Mouse (Mus musculus) T-helper 1 cell (primary cell): Measurements from ENCODE around the gene Gins2.

Experiments
- in situ Hi-C: fragments of 300-600 bp; cut with MboI, MseI; formaldehyde crosslinking; loops from one replicate; pipeline ENCODE4 v1.15.1; 2025; ENCODE audit warnings: high pct_unique_total_duplicates

Gins2 gene

DNA sequence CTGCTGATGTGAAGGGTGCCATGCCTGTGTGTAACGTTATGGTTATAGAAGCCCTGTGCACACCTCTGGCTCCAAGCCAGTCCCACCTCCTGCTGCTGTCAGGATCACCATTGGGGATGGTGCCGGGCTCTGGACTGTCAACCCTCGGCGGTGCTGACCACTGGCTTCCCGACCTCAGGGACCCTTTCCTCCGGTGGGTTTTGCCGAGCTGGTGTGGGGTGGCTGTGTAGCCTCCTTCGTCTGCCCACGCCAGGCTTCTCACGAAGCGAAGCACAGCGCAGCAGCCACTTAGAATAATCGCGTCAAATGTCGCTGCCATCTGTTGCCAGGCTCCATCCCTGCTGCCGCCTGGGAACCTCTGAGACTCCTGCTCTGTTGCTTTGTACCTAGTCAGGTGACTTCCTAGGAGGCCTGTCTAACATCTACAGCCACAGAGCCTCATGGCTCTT is 40.8 kb downstream of the Gins2 start:
- in situ Hi-C loops, result no loop called here

GRCm38 (mm10) chr8:120547562-120547961 is 41.5 kb downstream of the Gins2 start:
- in situ Hi-C loops, result no loop called here

DNA sequence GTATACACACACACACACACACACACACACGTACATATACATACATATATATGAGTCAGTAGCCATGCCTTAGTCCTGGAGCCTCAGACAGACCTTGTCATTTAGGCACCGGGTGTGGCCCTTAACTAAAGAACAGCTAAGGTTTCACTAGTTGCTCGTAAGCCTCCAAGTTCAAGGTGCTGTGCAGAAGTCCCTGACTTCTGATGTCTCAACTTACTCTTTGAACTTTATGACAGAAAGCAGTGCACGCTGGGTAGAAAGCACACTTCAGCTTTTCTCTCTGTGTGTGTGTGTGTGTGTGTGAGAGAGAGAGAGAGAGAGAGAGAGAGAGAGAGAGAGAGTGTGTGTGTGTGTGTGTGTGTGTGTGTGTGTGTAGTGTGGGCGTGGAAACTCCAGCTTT is 44.9 kb downstream of the Gins2 start:
- in situ Hi-C loops, result no loop called here

DNA sequence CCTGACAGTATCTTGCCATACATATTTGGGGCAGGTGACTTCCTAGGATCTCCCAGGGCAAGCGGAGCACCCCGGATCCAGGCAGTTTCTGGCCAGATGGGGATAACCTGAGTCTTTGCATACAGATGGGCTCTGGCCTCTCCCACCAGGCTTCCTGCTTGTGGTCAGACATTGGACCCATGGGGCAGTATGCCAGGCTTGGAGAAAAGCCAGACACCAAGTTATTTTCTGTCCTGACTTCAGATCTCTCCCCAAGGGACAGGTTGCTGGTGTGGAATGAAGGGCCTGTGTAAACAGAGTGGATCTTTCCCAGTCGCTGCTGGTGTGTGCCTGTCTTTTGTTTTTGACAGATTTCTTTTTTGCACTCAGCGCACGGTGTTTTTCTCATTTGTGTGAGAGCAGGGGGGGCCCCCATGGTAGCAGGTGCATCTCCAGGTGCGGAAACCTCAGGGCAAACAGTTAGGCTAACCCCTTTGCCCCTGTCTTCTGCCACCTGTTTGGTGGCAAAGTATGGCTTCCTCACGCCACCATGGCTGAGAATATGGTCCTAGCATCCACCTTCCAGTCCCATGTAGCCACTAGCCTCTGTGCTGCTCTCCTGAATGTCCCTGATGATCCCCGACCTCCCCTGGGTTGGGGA is 45.6 kb downstream of the Gins2 start:
- in situ Hi-C loops, result no loop called here

DNA sequence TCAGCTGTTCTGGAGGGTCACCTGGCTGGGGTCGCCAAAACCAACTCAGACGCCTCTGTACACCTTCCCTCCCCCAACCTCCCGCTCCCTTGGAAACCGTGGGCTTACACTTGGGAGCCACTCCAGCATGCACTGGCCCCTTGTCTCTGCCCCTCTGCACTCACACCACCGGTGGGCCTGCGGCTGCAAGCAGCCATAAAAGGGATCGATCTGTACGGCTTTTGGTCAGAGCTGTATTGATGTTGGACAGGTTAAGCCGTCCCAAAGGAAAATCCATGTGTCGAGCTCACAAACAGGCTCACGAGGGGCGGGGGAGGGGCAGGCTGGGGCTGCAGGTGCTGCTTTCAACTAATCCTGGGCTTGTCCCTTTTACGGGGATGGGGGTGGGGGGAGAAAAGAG is 46.1 kb downstream of the Gins2 start:
- in situ Hi-C loops, result no loop called here

DNA sequence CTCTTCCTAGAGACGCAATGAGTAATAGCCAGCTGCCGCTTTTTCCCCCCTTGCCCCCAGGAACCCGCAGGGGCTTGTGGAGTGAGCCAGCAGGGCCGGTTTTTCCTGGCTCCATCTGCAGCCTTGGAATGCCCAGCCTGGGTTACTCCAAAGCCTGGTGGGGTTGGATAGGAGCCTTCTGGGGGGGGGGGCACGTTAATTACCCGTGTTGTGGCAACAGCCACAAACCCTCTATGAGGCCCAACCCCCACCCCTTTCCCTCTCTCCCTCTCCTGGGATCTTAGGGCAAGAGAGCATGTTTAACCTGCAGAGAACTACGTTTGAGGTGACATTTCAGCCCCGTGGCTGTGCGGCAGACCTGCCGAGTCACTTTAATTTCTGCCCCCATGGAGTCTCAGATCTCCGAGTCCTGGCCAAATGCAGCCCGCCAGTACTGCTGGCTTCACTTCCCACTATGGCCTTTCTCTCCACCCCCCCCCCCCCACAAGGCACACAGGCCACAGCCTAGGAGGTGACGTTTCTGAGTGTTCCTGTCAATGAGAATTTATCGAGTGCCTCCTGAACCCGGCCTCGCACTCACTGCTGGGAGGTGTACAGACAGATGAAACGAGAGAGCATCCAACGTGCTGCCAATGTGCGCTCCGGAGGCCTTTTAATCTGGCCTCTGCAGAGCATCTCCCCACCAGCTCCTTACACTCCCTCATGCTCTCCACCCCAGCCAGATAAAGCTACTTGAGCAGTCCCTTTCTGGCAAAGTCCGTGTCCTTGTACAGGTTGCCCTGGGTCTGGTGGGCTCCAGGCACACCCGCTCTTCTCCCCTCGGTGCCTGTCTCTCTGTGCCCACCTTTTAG is 49.1 kb downstream of the Gins2 start:
- in situ Hi-C loops, result no loop called here

- in situ Hi-C loops, result no loop called here
These were observed 49.7 kb downstream of the Gins2 start for GRCm38 (mm10) chr8:120539381-120539774.

DNA sequence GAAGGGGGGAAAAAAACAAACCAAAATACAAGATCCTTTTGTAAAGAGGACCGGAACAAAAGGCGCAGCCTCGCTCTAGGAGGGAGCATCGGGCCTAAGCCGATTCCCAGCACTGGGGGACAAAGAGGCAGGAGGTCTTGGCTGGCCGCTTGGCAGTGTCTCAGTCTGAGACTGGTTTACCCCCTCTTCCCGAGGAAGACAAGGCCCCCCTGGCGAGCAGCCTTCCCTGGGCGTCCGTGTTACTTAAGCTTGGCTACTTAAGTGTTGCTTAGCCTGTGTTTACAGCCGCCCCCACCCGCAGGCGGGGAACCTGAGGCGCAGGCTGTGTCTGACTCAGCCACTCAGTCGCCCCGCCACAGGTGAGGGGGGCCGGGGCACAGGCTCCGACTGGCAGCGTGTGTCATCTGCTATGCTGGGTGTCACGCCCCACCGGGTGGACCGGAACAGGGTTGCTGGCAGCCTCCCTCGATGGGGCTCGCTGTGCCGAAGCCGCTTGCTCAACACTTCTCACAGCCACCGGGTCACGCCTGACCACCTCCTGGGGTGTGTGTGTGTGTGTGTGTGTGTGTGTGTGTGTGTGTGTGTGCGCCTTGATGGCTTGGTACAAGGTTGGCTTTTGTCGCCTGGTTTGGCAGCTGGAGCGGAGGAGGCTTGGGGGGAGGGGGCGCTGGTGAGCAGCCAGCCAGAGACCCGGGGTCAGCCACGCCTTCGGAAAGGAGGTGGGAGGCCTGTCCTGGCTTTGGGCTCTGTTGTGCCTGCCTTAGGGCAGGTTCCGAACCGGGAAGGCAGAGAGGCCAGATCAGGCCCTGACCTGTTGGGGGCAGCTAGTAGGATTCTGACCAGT is 50.5 kb downstream of the Gins2 start:
- in situ Hi-C loops, result no loop called here

- in situ Hi-C loops, result no loop called here
These were observed 51.2 kb downstream of the Gins2 start for GRCm38 (mm10) chr8:120537818-120538396.

GRCm38 (mm10) chr8:120537207-120537817 is 51.8 kb downstream of the Gins2 start:
- in situ Hi-C loops, result no loop called here

- in situ Hi-C loops, result no loop called here
These were observed 52.5 kb downstream of the Gins2 start for GRCm38 (mm10) chr8:120536306-120537206.

DNA sequence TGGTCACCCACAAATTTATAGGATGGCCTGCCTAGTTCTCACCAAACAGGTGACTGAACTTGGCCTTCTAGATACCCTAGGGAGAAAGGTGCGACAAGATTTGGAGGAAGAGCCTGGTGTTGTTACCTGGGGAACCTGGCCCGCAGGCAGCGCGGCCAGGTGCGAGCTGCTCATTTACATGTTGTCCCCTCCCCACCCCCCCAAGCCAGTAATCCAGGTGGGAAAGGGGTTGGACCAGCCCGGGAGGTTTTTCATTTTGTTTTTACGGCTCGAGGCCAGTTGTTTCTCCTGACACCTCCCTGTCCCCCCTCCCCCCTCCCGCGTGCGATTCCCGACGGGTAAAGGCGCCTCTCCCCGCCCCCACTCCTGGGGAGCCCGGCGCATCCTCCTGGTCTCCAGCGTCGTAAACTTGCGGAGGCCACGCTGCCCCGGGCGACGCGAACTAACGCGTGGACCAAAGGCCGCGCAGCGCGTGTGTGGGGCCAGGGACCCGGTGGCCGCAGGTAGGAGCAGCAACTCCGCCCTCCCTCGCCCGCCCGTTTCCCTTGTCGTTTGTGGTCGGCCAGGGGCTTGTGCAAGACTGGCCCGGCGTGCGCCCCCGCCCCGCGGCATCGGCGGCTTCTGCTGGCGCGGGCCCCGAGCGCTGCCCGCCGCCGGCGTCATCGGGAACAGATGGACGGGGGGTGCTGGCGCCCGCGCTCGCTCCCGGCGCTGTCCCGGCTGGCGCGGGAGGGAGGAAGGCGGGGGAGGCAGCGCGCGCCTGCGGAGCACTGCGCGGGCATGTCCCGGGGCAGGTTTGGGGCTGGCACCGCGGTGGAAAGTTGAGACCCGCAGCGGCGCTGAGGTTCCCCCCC is 53.4 kb downstream of the Gins2 start:
- in situ Hi-C loops, result no loop called here

GRCm38 (mm10) chr8:120534504-120535368 is 54.4 kb downstream of the Gins2 start:
- in situ Hi-C loops, result no loop called here

DNA sequence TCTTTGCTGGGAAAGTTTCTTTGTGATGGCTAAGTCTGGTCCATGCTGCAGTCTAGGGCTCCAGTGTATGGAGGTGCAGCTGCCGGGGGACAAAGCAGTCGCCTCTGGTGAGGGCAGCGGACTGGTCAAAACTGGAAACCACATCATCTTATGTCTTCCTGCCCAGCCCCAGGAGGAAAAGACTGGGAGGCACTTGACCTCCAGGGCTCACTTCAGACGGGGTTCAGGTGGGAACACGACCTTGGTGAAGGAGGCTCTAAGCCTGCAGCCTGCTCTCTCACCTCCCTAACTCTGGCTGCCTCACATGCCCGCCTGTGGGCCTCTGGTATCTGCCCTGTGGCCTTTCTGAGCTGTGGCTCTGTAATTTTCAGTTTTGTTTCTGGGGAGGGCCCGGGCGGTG is 55.0 kb downstream of the Gins2 start:
- in situ Hi-C loops, result no loop called here

DNA sequence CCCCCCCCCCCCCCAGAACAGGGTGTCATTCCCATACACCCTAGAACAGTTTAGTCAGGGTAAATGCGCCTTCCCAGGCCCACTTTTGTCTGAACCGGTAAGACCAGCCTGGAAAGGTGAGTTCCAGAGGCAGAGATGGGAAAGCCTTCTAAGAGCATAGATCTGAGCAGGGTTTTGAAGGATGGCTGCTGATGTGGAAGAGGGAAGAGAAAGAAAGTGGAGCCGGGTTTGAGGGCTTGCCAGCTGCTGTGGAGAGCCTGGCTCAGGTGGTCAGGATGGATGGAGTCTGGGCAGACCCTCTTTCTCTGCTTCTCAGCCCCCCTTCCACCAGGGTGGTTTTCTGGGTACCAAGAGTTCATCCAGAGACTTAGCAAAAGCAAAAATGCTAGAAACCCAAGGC is 55.7 kb downstream of the Gins2 start:
- in situ Hi-C loops, result no loop called here

DNA sequence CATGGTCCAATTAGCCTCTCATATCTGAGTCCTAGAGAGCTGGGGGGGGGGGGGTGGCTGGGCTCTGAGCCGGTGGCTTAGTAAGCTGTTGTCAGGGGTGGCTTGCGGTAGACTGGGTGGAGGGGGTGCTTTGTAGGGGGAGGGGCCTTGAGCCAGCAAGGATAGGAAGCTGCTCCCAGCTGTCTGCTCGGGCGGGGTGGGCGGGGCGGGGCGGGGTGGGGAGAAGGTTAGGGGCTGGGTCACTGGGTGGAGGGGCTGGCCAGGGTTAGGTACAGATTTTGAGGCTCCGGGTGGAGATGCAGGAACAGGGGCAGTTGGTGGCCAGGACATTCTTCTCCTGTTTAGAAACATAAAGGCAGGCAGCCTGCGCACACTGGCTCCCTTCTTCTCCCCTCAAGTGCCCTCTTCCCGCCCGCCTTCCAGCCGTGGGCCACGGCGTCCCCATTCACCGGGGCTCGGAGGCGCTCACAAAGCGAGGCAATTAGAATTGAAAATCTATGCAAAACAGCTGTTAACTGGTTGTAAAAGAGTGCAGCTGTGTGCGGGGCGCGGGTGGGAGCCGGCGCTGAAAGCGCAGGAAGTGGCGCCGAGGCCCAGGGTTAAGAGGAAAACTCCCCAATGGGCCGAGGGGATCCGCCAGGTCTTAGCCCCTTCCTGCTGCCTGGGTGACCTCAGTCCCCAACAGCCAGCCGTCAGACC is 56.4 kb downstream of the Gins2 start:
- in situ Hi-C loops, result no loop called here

DNA sequence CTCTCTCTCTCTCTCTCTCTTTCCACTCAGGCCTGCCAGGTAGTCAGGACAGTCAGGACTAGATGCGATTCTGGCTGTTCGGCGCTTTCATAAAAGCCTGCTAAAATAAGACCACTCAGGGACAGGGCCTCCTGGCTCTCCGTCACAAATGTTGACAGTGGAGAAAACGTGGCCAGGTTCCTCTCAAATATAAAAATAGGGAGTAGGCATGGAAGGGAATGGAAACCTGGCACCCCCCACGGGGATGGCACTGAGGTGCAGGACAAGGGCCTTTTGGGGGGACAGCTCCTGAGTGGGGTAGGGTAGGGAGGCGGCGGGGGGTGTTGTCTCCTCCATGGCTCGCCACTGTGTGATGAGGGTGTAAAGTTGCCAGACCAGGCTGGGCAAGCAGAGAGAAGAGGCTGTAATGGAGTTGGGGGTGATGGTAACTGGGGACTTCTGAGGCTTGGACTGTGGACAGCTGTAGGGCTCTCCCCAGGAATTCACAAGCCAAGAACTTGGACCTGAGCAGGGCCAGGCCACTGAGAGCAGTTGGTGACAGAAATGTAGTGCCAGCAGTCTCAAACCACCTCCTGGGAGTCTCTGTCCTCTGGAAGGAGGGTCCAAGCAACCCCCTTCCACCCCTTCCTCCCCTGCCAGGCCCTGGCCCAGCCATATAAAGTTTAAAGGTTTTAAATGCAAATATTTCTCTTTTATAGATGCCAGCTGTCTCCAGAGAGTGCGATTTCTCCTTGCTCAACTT is 57.2 kb downstream of the Gins2 start:
- in situ Hi-C loops, result no loop called here
